Mouse (Mus musculus): ENCODE results near the gene Zcchc17. TPM values are rescaled to one million over a fixed set of nuclear protein-coding genes. Genes with fewer than 3 reads are reported as not detected.

Zcchc17 gene
- polyA plus RNA-seq, 1 experiment, result 23.1 TPM

GRCm38 (mm10) chr4:130302285-130302870 is 57.4 kb downstream of the Zcchc17 start:
- no peak for TF ChIP-seq GATA1 (IDR thresholded peaks at IDR 0.05; ENCODE audit: low read length)

- no peak for TF ChIP-seq GATA1 (IDR thresholded peaks at IDR 0.05; ENCODE audit: low read length)
These were observed 60.1 kb downstream of the Zcchc17 start for GRCm38 (mm10) chr4:130299629-130300018.

- no peak for TF ChIP-seq GATA1 (IDR thresholded peaks at IDR 0.05; ENCODE audit: low read length)
These were observed 60.7 kb downstream of the Zcchc17 start for GRCm38 (mm10) chr4:130298877-130299628.

- no peak for TF ChIP-seq GATA1 (IDR thresholded peaks at IDR 0.05; ENCODE audit: low read length)
These were observed 62.6 kb downstream of the Zcchc17 start for GRCm38 (mm10) chr4:130297123-130297529.

- TF ChIP-seq GATA1 (IDR thresholded peaks at IDR 0.05; ENCODE audit: low read length), result peak; percentile 73
These were observed 63.3 kb downstream of the Zcchc17 start for GRCm38 (mm10) chr4:130296243-130296965.

- TF ChIP-seq GATA1 (IDR thresholded peaks at IDR 0.05; ENCODE audit: low read length), result no peak
These were observed 64.5 kb downstream of the Zcchc17 start for GRCm38 (mm10) chr4:130295047-130295745.

GRCm38 (mm10) chr4:130294513-130294912 is 65.2 kb downstream of the Zcchc17 start:
- peak; percentile 40 for TF ChIP-seq GATA1 (IDR thresholded peaks at IDR 0.05; ENCODE audit: low read length)

- TF ChIP-seq GATA1 (IDR thresholded peaks at IDR 0.05; ENCODE audit: low read length), result no peak
These were observed 67.5 kb downstream of the Zcchc17 start for GRCm38 (mm10) chr4:130292271-130292670.

GRCm38 (mm10) chr4:130289824-130290223 is 69.9 kb downstream of the Zcchc17 start:
- no peak for TF ChIP-seq GATA1 (IDR thresholded peaks at IDR 0.05; ENCODE audit: low read length)

GRCm38 (mm10) chr4:130286531-130286930 is 73.2 kb downstream of the Zcchc17 start:
- no peak for TF ChIP-seq GATA1 (IDR thresholded peaks at IDR 0.05; ENCODE audit: low read length)

- TF ChIP-seq GATA1 (IDR thresholded peaks at IDR 0.05; ENCODE audit: low read length), result no peak
These were observed 75.9 kb downstream of the Zcchc17 start for GRCm38 (mm10) chr4:130283826-130284225.

GRCm38 (mm10) chr4:130282856-130283255 is 76.9 kb downstream of the Zcchc17 start:
- TF ChIP-seq GATA1 (IDR thresholded peaks at IDR 0.05; ENCODE audit: low read length), result no peak

- no peak for TF ChIP-seq GATA1 (IDR thresholded peaks at IDR 0.05; ENCODE audit: low read length)
These were observed 80.6 kb downstream of the Zcchc17 start, which contains the start of gene Serinc2 for GRCm38 (mm10) chr4:130279105-130279504. Serinc2 (minus strand) TSS chr4:130279205.

GRCm38 (mm10) chr4:130276573-130277176 is 83.1 kb downstream of the Zcchc17 start:
- no peak for TF ChIP-seq GATA1 (IDR thresholded peaks at IDR 0.05; ENCODE audit: low read length)

GRCm38 (mm10) chr4:130275823-130276105 is 84.0 kb downstream of the Zcchc17 start:
- TF ChIP-seq GATA1 (IDR thresholded peaks at IDR 0.05; ENCODE audit: low read length), result no peak
